Mouse (Mus musculus) heart, postnatal 36 days (tissue): ENCODE data around the gene Prg4. TPM values are rescaled to one million over a fixed set of nuclear protein-coding genes. Genes with fewer than 3 reads are reported as not detected.

Source experiments
- DNase-seq, 2 experiments: peaks; one replicate each; pipeline ENCODE4 v3.0.0; 2021 to 2022
- intact Hi-C: fragments of 180-260 bp; cut with DNase I; formaldehyde crosslinking; loops from one replicate; pipeline ENCODE4 v1.15.1; 2025
- total RNA-seq, 2 experiments: library from RNA; stranded (reverse); gene quantifications; 2 replicates each; pipeline ENCODE4 v1.2.3; 2021

The Prg4 gene
- total RNA-seq, 2 experiments from 2014 or later, result 13.8 to 16.7 TPM

- DNase-seq, result no peak
- intact Hi-C loops, result loop anchor here (5.0 kb wide), 1 partner anchor 32 kb away; no protein-coding TSS in a partner anchor
These were observed 56.0 kb downstream of the Prg4 start for GRCm38 (mm10) chr1:150409996-150410395.

- no peak for DNase-seq
- intact Hi-C loops, result loop anchor here (5.0 kb wide), 1 partner anchor 35 kb away; no protein-coding TSS in a partner anchor
These were observed 58.7 kb downstream of the Prg4 start for GRCm38 (mm10) chr1:150407285-150407684.

- DNase-seq, result no peak
- intact Hi-C loops, result no loop called here
These were observed 61.4 kb downstream of the Prg4 start for GRCm38 (mm10) chr1:150404555-150404954.

- DNase-seq, result no peak
- intact Hi-C loops, result no loop called here
These were observed 62.1 kb downstream of the Prg4 start for GRCm38 (mm10) chr1:150403914-150404313.

Other genes with a start within 250 kb of the Prg4 start
- gene Pdc, start 146.7 kb downstream of the Prg4 start, total RNA-seq, result not detected
- gene Tpr, start 73.3 kb downstream of the Prg4 start, total RNA-seq, result 100 to 1,000 TPM; 131 to 142 TPM
- gene Odr4, start 73.1 kb downstream of the Prg4 start, total RNA-seq, result 10 to 100 TPM; 20.7 to 24.5 TPM